Mouse (Mus musculus): ENCODE measurements around the gene Rnf222. TPM values are rescaled to one million over a fixed set of nuclear protein-coding genes. Genes with fewer than 3 reads are reported as not detected.

Rnf222 gene
- not detected for polyA plus RNA-seq (2014; fragmentation: Illumina TruSeq; extraction: RNeasy Lipid Tissue Mini Kit (QIAGEN cat#74804); ENCODE audit: insufficient read depth, low read depth, low replicate concordance)

GRCm38 (mm10) chr11:68888253-68888652, at the start of gene Rnf222:
Gene Rnf222, plus strand, starts transcription at chr11:68888553.

GRCm38 (mm10) chr11:68871748-68872147, 16.6 kb upstream of the Rnf222 start, which contains the start of gene Ndel1:
Gene Ndel1, minus strand, starts transcription at chr11:68871858.

GRCm38 (mm10) chr11:68901351-68902046, 13.1 kb downstream of the Rnf222 start, which contains the start of gene Rpl26:
Gene Rpl26, plus strand, starts transcription at chr11:68901583.

GRCm38 (mm10) chr11:68926981-68927380, 38.6 kb downstream of the Rnf222 start, which contains the start of gene Odf4:
Gene Odf4, minus strand, starts transcription at chr11:68927081.

Other genes starting within 250 kb of the Rnf222 start
- gene Myh10, start 197.0 kb upstream of the Rnf222 start, polyA plus RNA-seq (2014; fragmentation: Illumina TruSeq; extraction: RNeasy Lipid Tissue Mini Kit (QIAGEN cat#74804); ENCODE audit: insufficient read depth, low read depth, low replicate concordance) = 75.0 TPM
- gene Ndel1, start 16.7 kb upstream of the Rnf222 start, polyA plus RNA-seq (2014; fragmentation: Illumina TruSeq; extraction: RNeasy Lipid Tissue Mini Kit (QIAGEN cat#74804); ENCODE audit: insufficient read depth, low read depth, low replicate concordance) = 43.4 TPM
- gene Rpl26, start 13.0 kb downstream of the Rnf222 start, polyA plus RNA-seq (2014; fragmentation: Illumina TruSeq; extraction: RNeasy Lipid Tissue Mini Kit (QIAGEN cat#74804); ENCODE audit: insufficient read depth, low read depth, low replicate concordance) = 2,813 TPM
- gene Odf4, start 38.5 kb downstream of the Rnf222 start, polyA plus RNA-seq (2014; fragmentation: Illumina TruSeq; extraction: RNeasy Lipid Tissue Mini Kit (QIAGEN cat#74804); ENCODE audit: insufficient read depth, low read depth, low replicate concordance) = not detected
- gene Arhgef15, start 68.9 kb downstream of the Rnf222 start, polyA plus RNA-seq (2014; fragmentation: Illumina TruSeq; extraction: RNeasy Lipid Tissue Mini Kit (QIAGEN cat#74804); ENCODE audit: insufficient read depth, low read depth, low replicate concordance) = 34.6 TPM
- gene Slc25a35, start 79.6 kb downstream of the Rnf222 start, polyA plus RNA-seq (2014; fragmentation: Illumina TruSeq; extraction: RNeasy Lipid Tissue Mini Kit (QIAGEN cat#74804); ENCODE audit: insufficient read depth, low read depth, low replicate concordance) = 9.0 TPM
- 17.0 TPM for gene Rangrf, start 86.6 kb downstream of the Rnf222 start, polyA plus RNA-seq (2014; fragmentation: Illumina TruSeq; extraction: RNeasy Lipid Tissue Mini Kit (QIAGEN cat#74804); ENCODE audit: insufficient read depth, low read depth, low replicate concordance)
- 2.7 TPM for gene Pfas, start 119.9 kb downstream of the Rnf222 start, polyA plus RNA-seq (2014; fragmentation: Illumina TruSeq; extraction: RNeasy Lipid Tissue Mini Kit (QIAGEN cat#74804); ENCODE audit: insufficient read depth, low read depth, low replicate concordance)
- gene Ctc1, start 127.4 kb downstream of the Rnf222 start, polyA plus RNA-seq (2014; fragmentation: Illumina TruSeq; extraction: RNeasy Lipid Tissue Mini Kit (QIAGEN cat#74804); ENCODE audit: insufficient read depth, low read depth, low replicate concordance) = 14.5 TPM
- gene Aurkb, start 157.1 kb downstream of the Rnf222 start, polyA plus RNA-seq (2014; fragmentation: Illumina TruSeq; extraction: RNeasy Lipid Tissue Mini Kit (QIAGEN cat#74804); ENCODE audit: insufficient read depth, low read depth, low replicate concordance) = 1.7 TPM
- 15.7 TPM for gene Borcs6, start 171.2 kb downstream of the Rnf222 start, polyA plus RNA-seq (2014; fragmentation: Illumina TruSeq; extraction: RNeasy Lipid Tissue Mini Kit (QIAGEN cat#74804); ENCODE audit: insufficient read depth, low read depth, low replicate concordance)
- gene Tmem107, start 182.3 kb downstream of the Rnf222 start, polyA plus RNA-seq (2014; fragmentation: Illumina TruSeq; extraction: RNeasy Lipid Tissue Mini Kit (QIAGEN cat#74804); ENCODE audit: insufficient read depth, low read depth, low replicate concordance) = 46.5 TPM
- 71.0 TPM for gene Vamp2, start 199.9 kb downstream of the Rnf222 start, polyA plus RNA-seq (2014; fragmentation: Illumina TruSeq; extraction: RNeasy Lipid Tissue Mini Kit (QIAGEN cat#74804); ENCODE audit: insufficient read depth, low read depth, low replicate concordance)
- 18.4 TPM for gene Per1, start 206.7 kb downstream of the Rnf222 start, polyA plus RNA-seq (2014; fragmentation: Illumina TruSeq; extraction: RNeasy Lipid Tissue Mini Kit (QIAGEN cat#74804); ENCODE audit: insufficient read depth, low read depth, low replicate concordance)
- gene Hes7, start 231.9 kb downstream of the Rnf222 start, polyA plus RNA-seq (2014; fragmentation: Illumina TruSeq; extraction: RNeasy Lipid Tissue Mini Kit (QIAGEN cat#74804); ENCODE audit: insufficient read depth, low read depth, low replicate concordance) = 0.12 TPM
- 0.39 TPM for gene 9130213A22Rik, start 234.0 kb downstream of the Rnf222 start, polyA plus RNA-seq (2014; fragmentation: Illumina TruSeq; extraction: RNeasy Lipid Tissue Mini Kit (QIAGEN cat#74804); ENCODE audit: insufficient read depth, low read depth, low replicate concordance)
- 0.39 TPM for gene Aloxe3, start 237.3 kb downstream of the Rnf222 start, polyA plus RNA-seq (2014; fragmentation: Illumina TruSeq; extraction: RNeasy Lipid Tissue Mini Kit (QIAGEN cat#74804); ENCODE audit: insufficient read depth, low read depth, low replicate concordance)